Mouse (Mus musculus) CH12.LX (cell line): ENCODE results near the gene Gpr143.
"Not testable (repeated sequence)": the region's sequence is repeated elsewhere in the genome, so short reads cannot be mapped to it uniquely, and the experiment has no call there.

Experiments used
- CTCF ChIP-seq, 2 experiments: IDR thresholded peaks in 1 of 2; conservative IDR thresholded peaks in 1 of 2; 2 replicates each; pipeline ENCODE4 v1.5.1; 2011 to 2012; ENCODE audit warnings: low read depth in 2 of 2, low read length in 2 of 2, improper control_type of control experiment in 1 of 2, inconsistent platforms in 1 of 2, mild to moderate bottlenecking in 1 of 2, moderate library complexity in 1 of 2
- E2F4 ChIP-seq: IDR thresholded peaks from 2 replicates; pipeline ENCODE4 v1.6.1; 2011; ENCODE audit warnings: low read depth, low read length, improper control_type of control experiment; ENCODE audit not compliant: insufficient replicate concordance
- IRF4 ChIP-seq: IDR thresholded peaks from 2 replicates; pipeline ENCODE4 v1.6.1; 2014; ENCODE audit warnings: low read depth, mild to moderate bottlenecking, inconsistent platforms, low read length, improper control_type of control experiment
- JUND ChIP-seq: conservative IDR thresholded peaks from 2 replicates; pipeline ENCODE4 v1.6.1; 2011; ENCODE audit warnings: low read depth, low read length, improper control_type of control experiment
- KAT2A ChIP-seq: IDR thresholded peaks from 2 replicates; pipeline ENCODE4 v1.6.1; 2012; ENCODE audit warnings: low read length, improper control_type of control experiment, inconsistent platforms; ENCODE audit not compliant: insufficient replicate concordance
- MAFK ChIP-seq: IDR thresholded peaks from 2 replicates; pipeline ENCODE4 v1.6.1; 2011; ENCODE audit warnings: low read length, improper control_type of control experiment; ENCODE audit not compliant: insufficient replicate concordance
- POLR2A ChIP-seq: IDR thresholded peaks from 2 replicates; pipeline ENCODE4 v1.6.1; 2011; ENCODE audit warnings: low read depth, mild to moderate bottlenecking, improper control_type of control experiment, low read length
- POLR2AphosphoS2 ChIP-seq: IDR thresholded peaks from 2 replicates; pipeline ENCODE4 v1.6.1; 2011; ENCODE audit warnings: low read depth, low read length, improper control_type of control experiment
- SIN3A ChIP-seq: IDR thresholded peaks from 2 replicates; pipeline ENCODE4 v1.6.1; 2012; ENCODE audit warnings: low read length, improper control_type of control experiment, inconsistent platforms
- ZNF384 ChIP-seq: IDR thresholded peaks from 2 replicates; pipeline ENCODE4 v1.6.1; 2012; ENCODE audit warnings: low read depth, low read length, improper control_type of control experiment, inconsistent platforms

DNA sequence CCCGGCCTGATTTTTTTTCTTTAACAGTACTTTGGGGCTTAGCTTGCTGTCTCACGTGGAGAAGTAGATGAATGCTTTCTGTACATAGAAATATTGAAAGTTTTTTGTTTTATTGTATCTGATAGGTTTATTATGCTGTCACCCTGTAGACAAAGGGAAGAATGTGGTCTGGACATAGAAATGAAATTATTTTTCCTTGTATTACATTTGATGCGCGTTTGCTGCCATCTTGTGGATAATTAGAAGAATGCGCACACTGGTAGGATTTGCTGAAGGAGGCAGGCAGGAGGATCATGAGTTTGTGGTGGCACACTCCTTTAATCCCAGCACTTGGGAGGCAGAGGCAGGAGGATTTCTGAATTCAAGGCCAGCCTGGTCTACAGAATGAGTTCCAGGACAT is 53.2 kb downstream of the Gpr143 start:
- TF ChIP-seq CTCF (conservative IDR thresholded peaks at IDR 0.05 in 1 of 2, IDR thresholded peaks at IDR 0.05 in 1 of 2; ENCODE audit: low read depth in 2 of 2, low read length in 2 of 2): peak; percentile 16 to 63; a peak in 2 of 4 replicates
- TF ChIP-seq JUND, E2F4, IRF4, POLR2A, POLR2AphosphoS2, SIN3A, KAT2A, ZNF384, MAFK: not testable (repeated sequence)
